Mouse (Mus musculus) CH12.LX (cell line): Measurements from ENCODE around the gene Rhbdl1.

Source experiments
- CTCF ChIP-seq, 2 experiments: IDR thresholded peaks in 1 of 2; conservative IDR thresholded peaks in 1 of 2; 2 replicates each; pipeline ENCODE4 v1.5.1; 2011 to 2012; ENCODE audit warnings: low read depth in 2 of 2, low read length in 2 of 2, improper control_type of control experiment in 1 of 2, inconsistent platforms in 1 of 2, mild to moderate bottlenecking in 1 of 2, moderate library complexity in 1 of 2
- E2F4 ChIP-seq: IDR thresholded peaks from 2 replicates; pipeline ENCODE4 v1.6.1; 2011; ENCODE audit warnings: low read depth, low read length, improper control_type of control experiment; ENCODE audit not compliant: insufficient replicate concordance
- ETS1 ChIP-seq: conservative IDR thresholded peaks from 2 replicates; pipeline ENCODE4 v1.6.1; 2012; ENCODE audit warnings: low read depth, mild to moderate bottlenecking, inconsistent platforms, low read length, improper control_type of control experiment, moderate library complexity
- IRF4 ChIP-seq: IDR thresholded peaks from 2 replicates; pipeline ENCODE4 v1.6.1; 2014; ENCODE audit warnings: low read depth, mild to moderate bottlenecking, inconsistent platforms, low read length, improper control_type of control experiment
- SMC3 ChIP-seq: IDR thresholded peaks from 2 replicates; pipeline ENCODE4 v1.6.1; 2011; ENCODE audit warnings: low read depth, low read length, improper control_type of control experiment
- ZMIZ1 ChIP-seq: IDR thresholded peaks from 2 replicates; pipeline ENCODE4 v1.6.1; 2012; ENCODE audit warnings: low read depth, mild to moderate bottlenecking, inconsistent platforms, low read length, improper control_type of control experiment

- TF ChIP-seq ETS1 (no peak), CTCF (conservative IDR thresholded peaks at IDR 0.05 in 1 of 2, IDR thresholded peaks at IDR 0.05 in 1 of 2; ENCODE audit: low read depth in 2 of 2, low read length in 2 of 2) (no peak), IRF4 (no peak), E2F4 (no peak), ZMIZ1 (no peak), SMC3 (no peak)
Measured at GRCm38 (mm10) chr17:25867509-25867835, 30.4 kb upstream of the Rhbdl1 start.
